ENCODE assay signal across 24 mouse cellular contexts in the genomic region with DNA sequence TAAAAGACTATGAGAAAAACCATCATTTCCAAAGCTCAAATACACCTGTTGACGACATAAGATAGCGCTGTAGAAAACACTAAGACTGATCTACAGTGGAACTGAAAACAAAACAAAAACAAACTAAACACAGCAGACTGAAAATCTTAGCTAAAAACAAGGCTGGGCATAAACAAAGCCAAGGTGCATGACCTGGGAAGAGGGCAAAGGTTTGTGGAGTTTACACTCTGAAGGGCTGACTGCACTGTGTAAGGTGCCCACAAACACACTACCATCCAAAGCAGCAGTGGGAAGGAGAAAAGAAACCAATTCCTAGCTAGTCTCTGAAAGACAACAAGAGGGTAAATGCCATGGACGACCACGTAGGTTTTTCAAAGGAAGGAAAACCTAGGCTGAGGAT. TPM values are rescaled to one million over a fixed set of nuclear protein-coding genes. Genes with fewer than 3 reads are reported as not detected.
A peak's percentile ranks its signal among the peaks of the same experiment; 100 is the strongest.
DNase-seq lines count a peak whose midpoint lies in the region; ATAC-seq and TF ChIP-seq lines count a peak whose summit lies in the region.
"Had no signal": no experiment of that assay in that cellular context is flagged by ENCODE, and none has a peak within 500 bp of the region (broad histone marks: within the 10 kb centered on the region; RNA-seq: fewer than 3 reads in every experiment).

No protein-coding gene starts in this region.

- TF ChIP-seq POLR2A in liver, adult 2 months (IDR thresholded peaks at IDR 0.05; ENCODE audit: extremely low read depth, insufficient read depth, low read length): no peak

- ATAC-seq in kidney, embryonic 16.5 days (ENCODE audit: low FRiP score, low TSS enrichment): no peak
- no peak for ATAC-seq in liver, embryonic 12.5 days
- ATAC-seq: forebrain, embryonic 14.5 days had no signal

- intact Hi-C loops in heart, postnatal 14 days (cut with DNase I): no loop called here

- H3K4me3 ChIP-seq in heart, embryonic 10.5 days: no peak overlapping the region
- no peak overlapping the region for H3K4me3 ChIP-seq in kidney, embryonic 16.5 days (ENCODE audit: low read length)
- H3K4me3 ChIP-seq in liver, adult 2 months (ENCODE audit: insufficient read depth, low read depth, low read length): no peak overlapping the region
- H3K4me3 ChIP-seq in liver, embryonic 12.5 days: no peak overlapping the region
- H3K4me3 ChIP-seq: embryonic facial prominence, embryonic 13.5 days; embryonic facial prominence, embryonic 15.5 days; erythroblast, embryonic 14.5 days; forebrain, embryonic 10.5 days; forebrain, embryonic 12.5 days had no signal

- H3K36me3 ChIP-seq in heart, embryonic 10.5 days: peaks cover 83% of the 10 kb centered on the region
- H3K36me3 ChIP-seq in kidney, embryonic 16.5 days (ENCODE audit: insufficient read depth, low read length): peaks cover 56% of the 10 kb centered on the region
- peaks cover 20% of the 10 kb centered on the region; the same call in 1 of the 2 replicates for H3K36me3 ChIP-seq in liver, adult 2 months (ENCODE audit: control insufficient read depth, insufficient read depth, low read length)
- peaks cover 90% of the 10 kb centered on the region for H3K36me3 ChIP-seq in liver, embryonic 12.5 days

- no peaks in the 10 kb centered on the region for H3K27me3 ChIP-seq in heart, embryonic 10.5 days (ENCODE audit: insufficient read depth, poor library complexity, severe bottlenecking)
- H3K27me3 ChIP-seq in kidney, embryonic 16.5 days (ENCODE audit: insufficient read depth, low read length): no peaks in the 10 kb centered on the region
- no peaks in the 10 kb centered on the region for H3K27me3 ChIP-seq in liver, adult 2 months (ENCODE audit: control insufficient read depth, insufficient read depth, low read length)
- no peaks in the 10 kb centered on the region for H3K27me3 ChIP-seq in liver, embryonic 12.5 days (replicated peaks)
- H3K27me3 ChIP-seq: embryonic facial prominence, embryonic 13.5 days; embryonic facial prominence, embryonic 15.5 days; forebrain, embryonic 12.5 days had no signal

- no peaks in the 10 kb centered on the region for H3K9me3 ChIP-seq in heart, embryonic 10.5 days
- no peaks in the 10 kb centered on the region for H3K9me3 ChIP-seq in kidney, embryonic 16.5 days (ENCODE audit: low read length)
- H3K9me3 ChIP-seq in liver, embryonic 12.5 days (replicated peaks): no peaks in the 10 kb centered on the region
- H3K9me3 ChIP-seq: embryonic facial prominence, embryonic 13.5 days; embryonic facial prominence, embryonic 15.5 days; forebrain, embryonic 10.5 days; forebrain, embryonic 12.5 days had no signal

- no peaks in the 10 kb centered on the region for H3K4me1 ChIP-seq in heart, embryonic 10.5 days
- H3K4me1 ChIP-seq in kidney, embryonic 16.5 days (ENCODE audit: insufficient read depth, low read length): no peaks in the 10 kb centered on the region
- H3K4me1 ChIP-seq in liver, adult 2 months (ENCODE audit: control insufficient read depth, insufficient read depth, low read length): peaks cover 15% of the 10 kb centered on the region
- peaks cover 14% of the 10 kb centered on the region; the same call in 1 of the 2 replicates for H3K4me1 ChIP-seq in liver, embryonic 12.5 days
- H3K4me1 ChIP-seq: embryonic facial prominence, embryonic 13.5 days; embryonic facial prominence, embryonic 15.5 days; forebrain, embryonic 10.5 days; forebrain, embryonic 12.5 days had no signal

- no peak overlapping the region for H3K9ac ChIP-seq in kidney, embryonic 16.5 days (replicated peaks; ENCODE audit: low read length)
- H3K9ac ChIP-seq in liver, adult 2 months (ENCODE audit: low read depth, low read length): no peak overlapping the region
- no peak overlapping the region for H3K9ac ChIP-seq in liver, embryonic 12.5 days
- H3K9ac ChIP-seq: embryonic facial prominence, embryonic 13.5 days; embryonic facial prominence, embryonic 15.5 days; forebrain, embryonic 12.5 days had no signal

- peaks cover 10% of the 10 kb centered on the region; the same call in 1 of the 2 replicates for H3K79me2 ChIP-seq in liver, adult 2 months (ENCODE audit: control insufficient read depth, insufficient read depth, low read length)

- 85% methylated on average over 4 of the region's 4 CpGs for WGBS in heart, embryonic 10.5 days
- WGBS in kidney, embryonic 16.5 days: 89% methylated on average over 4 of the region's 4 CpGs
- WGBS in liver, adult 2 months: 25% methylated on average over 4 of the region's 4 CpGs
- WGBS in liver, embryonic 12.5 days (ENCODE audit: insufficient replicate concordance): 74% methylated on average over 4 of the region's 4 CpGs

- H3K4me2 ChIP-seq in kidney, embryonic 16.5 days (replicated peaks; ENCODE audit: low read depth, low read length): no peak overlapping the region
- H3K4me2 ChIP-seq in liver, embryonic 12.5 days: no peak overlapping the region
- H3K4me2 ChIP-seq: embryonic facial prominence, embryonic 13.5 days; embryonic facial prominence, embryonic 15.5 days; forebrain, embryonic 12.5 days had no signal

- no peak overlapping the region for H3K27ac ChIP-seq in heart, embryonic 10.5 days
- H3K27ac ChIP-seq in kidney, embryonic 16.5 days (ENCODE audit: low read length): no peak overlapping the region
- H3K27ac ChIP-seq in liver, adult 2 months (replicated peaks; ENCODE audit: insufficient read depth, low read depth, low read length): peak overlapping the region; percentile 96
- H3K27ac ChIP-seq in liver, embryonic 12.5 days: no peak overlapping the region
- H3K27ac ChIP-seq: embryonic facial prominence, embryonic 13.5 days; embryonic facial prominence, embryonic 15.5 days; forebrain, embryonic 10.5 days; forebrain, embryonic 12.5 days had no signal

- TF ChIP-seq CTCF in liver, adult 2 months (IDR thresholded peaks at IDR 0.05; ENCODE audit: low read depth, low read length): no peak

- DNase-seq in heart, embryonic 10.5 days (ENCODE audit: low spot score): peak; percentile 35
- DNase-seq in heart, postnatal 14 days: no peak
- peak; percentile 14 to 26 for DNase-seq in kidney, adult 8-10 months
- no peak for DNase-seq in kidney, adult 11 months
- DNase-seq in kidney, postnatal 14 days: peak; percentile 4
- DNase-seq in liver, adult 2 months (ENCODE audit: extremely low read depth, low read depth, low spot score): peak; percentile 94
- DNase-seq: adrenal gland, adult 2 months; adrenal gland, postnatal 10 days; adrenal gland, postnatal 25 days; cerebellum, adult 11 months; cerebellum, adult 18-20 months; cerebellum, adult 8-10 months; cerebellum, adult 9-11 months; cerebellum, postnatal 14 days; cerebellum, postnatal 36 days; embryo, embryonic 11 days had no signal

RNA-seq across cellular contexts. Expression of a gene that starts 7.8 kb away (rescaled TPM):
- polyA plus RNA-seq in heart, embryonic 10.5 days (2016; fragmentation: Nextera tagmentation; extraction: Ambion mirVana): 38.9 and 40.7 TPM in 2 replicates
- total RNA-seq in heart, postnatal 14 days (2021): 10 to 100 TPM; 10.7 to 11.3 TPM
- 33.4 and 34.9 TPM in 2 replicates for polyA plus RNA-seq in kidney, embryonic 16.5 days (2015; fragmentation: Nextera tagmentation; extraction: Ambion mirVana)
- 32.4 and 37.9 TPM in 2 replicates for total RNA-seq in liver, adult 2 months (2014; rRNA removed)
- 14.3 and 14.4 TPM in 2 replicates for polyA plus RNA-seq in liver, adult 2 months (2012; rRNA removed)
- 23.0 and 23.2 TPM in 2 replicates for polyA plus RNA-seq in liver, embryonic 12.5 days (2016; fragmentation: Nextera tagmentation; extraction: Ambion mirVana)
- polyA plus RNA-seq: erythroblast, embryonic 14.5 days had no signal

RNA-seq across cellular contexts. Expression of a gene that starts 12.2 kb away (rescaled TPM):
- 43.6 and 46.3 TPM in 2 replicates for polyA plus RNA-seq in heart, embryonic 10.5 days (2016; fragmentation: Nextera tagmentation; extraction: Ambion mirVana)
- total RNA-seq in heart, postnatal 14 days (2021): 10 to 100 TPM; 20.8 to 22.2 TPM
- polyA plus RNA-seq in kidney, embryonic 16.5 days (2015; fragmentation: Nextera tagmentation; extraction: Ambion mirVana): 57.2 and 60.3 TPM in 2 replicates
- 28.0 and 29.8 TPM in 2 replicates for total RNA-seq in liver, adult 2 months (2014; rRNA removed)
- polyA plus RNA-seq in liver, adult 2 months (2012; rRNA removed): 32.7 and 36.6 TPM in 2 replicates
- polyA plus RNA-seq in liver, embryonic 12.5 days (2016; fragmentation: Nextera tagmentation; extraction: Ambion mirVana): 18.0 and 19.2 TPM in 2 replicates

Comparison
In these comparisons a context has a peak if more than half of its experiments do, and no peak if none do; other contexts are left out.
1. DNase-seq: peak in heart, embryonic 10.5 days (single experiment), kidney, adult 8-10 months (2 of 2), kidney, postnatal 14 days (single experiment) and liver, adult 2 months (single experiment); none in heart, postnatal 14 days (0 of 2) and kidney, adult 11 months (single experiment).